Mouse (Mus musculus) lung, embryonic 16.5 days (tissue): Measurements from ENCODE around the gene Tbc1d30. TPM values are rescaled to one million over a fixed set of nuclear protein-coding genes. Genes with fewer than 3 reads are reported as not detected.
A peak's percentile ranks its signal among the peaks of the same experiment; 100 is the strongest.

ENCODE experiments used
- ATAC-seq: fragments of 200-750 bp; cut with Nextera tagmentation; 2 replicates; pipeline ENCODE4 v1.8.0; 2017; ENCODE audit warnings: low read depth, mild to moderate bottlenecking, moderate library complexity
- H3K27ac ChIP-seq: fragments of 300-500 bp; sonication (generic); 2 replicates; pipeline ENCODE4 v1.5.1; 2014; ENCODE audit warnings: mild to moderate bottlenecking, control low read depth, low read length
- H3K27me3 ChIP-seq: fragments of 300-500 bp; sonication (generic); 2 replicates; pipeline ENCODE4 v1.6.1; 2014; ENCODE audit warnings: low read depth, low read length, mixed read lengths; ENCODE audit not compliant: control insufficient read depth, insufficient read depth
- H3K36me3 ChIP-seq: fragments of 300-500 bp; sonication (generic); 2 replicates; pipeline ENCODE4 v1.6.1; 2014; ENCODE audit warnings: low read length; ENCODE audit not compliant: control insufficient read depth, insufficient read depth
- H3K4me1 ChIP-seq: fragments of 300-500 bp; sonication (generic); replicated peaks from 2 replicates; pipeline ENCODE4 v1.6.1; 2014; ENCODE audit warnings: low read length, mixed read lengths; ENCODE audit not compliant: control insufficient read depth, insufficient read depth
- H3K4me2 ChIP-seq: fragments of 300-500 bp; sonication (generic); 2 replicates; pipeline ENCODE4 v1.6.1; 2014; ENCODE audit warnings: low read depth, low read length, control low read depth
- H3K4me3 ChIP-seq: fragments of 300-500 bp; sonication (generic); 2 replicates; pipeline ENCODE4 v1.5.1; 2014; ENCODE audit warnings: mild to moderate bottlenecking, low read length, control low read depth
- H3K9ac ChIP-seq: fragments of 300-500 bp; sonication (generic); 2 replicates; pipeline ENCODE4 v1.6.1; 2014; ENCODE audit warnings: low read length, control low read depth
- H3K9me3 ChIP-seq: fragments of 300-500 bp; sonication (generic); 2 replicates; pipeline ENCODE4 v1.6.1; 2016; ENCODE audit warnings: low read length; ENCODE audit not compliant: control insufficient read depth
- WGBS: fragments of 180-500 bp; shearing (Covaris S2); extraction: QIAGEN DNeasy Blood & Tissue Kit; methylation state at CpG from one replicate; pipeline ENCODE4 v1.1.7; 2014; 5-methylcytosine and 5-hydroxymethylcytosine counted together
- polyA plus RNA-seq: library from polyadenylated mRNA; unstranded; fragments of >200 nt; fragmentation: Nextera tagmentation; extraction: Ambion mirVana; gene quantifications from 2 replicates; pipeline ENCODE4 v1.2.1, GENCODE M21; 2015

Tbc1d30 gene
- polyA plus RNA-seq, 1 experiment from 2014 or later, result 2.8 TPM

- Histone ChIP-seq H3K4me3 (no peak overlapping the region), H3K36me3 (peaks cover 31% of the 10 kb centered on the region), H3K9me3 (no peaks in the 10 kb centered on the region), H3K9ac (no peak overlapping the region), H3K27ac (no peak overlapping the region), H3K4me1 (peaks cover 8% of the 10 kb centered on the region), H3K27me3 (no peaks in the 10 kb centered on the region), H3K4me2 (no peak overlapping the region)
- WGBS, result 86% methylated on average over 13 of the region's 13 CpGs
- no peak for ATAC-seq
Observed at GRCm38 (mm10) chr10:121384710-121385109, 33.6 kb upstream of the Tbc1d30 start.

DNA sequence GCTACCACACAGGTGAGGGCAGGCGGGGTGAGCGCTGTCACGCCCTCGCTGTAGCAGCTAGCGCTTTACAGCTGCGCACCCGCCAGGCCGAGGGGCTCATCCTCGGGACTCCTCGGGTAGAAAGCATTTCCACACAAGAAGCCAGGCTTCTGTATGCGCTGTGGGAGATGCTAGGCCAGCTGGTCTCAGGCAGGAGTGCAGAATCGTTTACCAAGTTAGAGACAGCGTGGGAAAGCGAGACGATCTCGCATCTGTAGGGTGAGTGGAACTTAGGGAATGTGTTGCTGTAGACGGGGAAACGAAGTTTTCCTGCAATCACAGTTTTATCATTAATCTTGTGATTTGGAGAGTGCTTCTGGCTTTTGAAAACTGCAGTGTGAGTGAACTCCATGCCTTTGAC is 30.2 kb upstream of the Tbc1d30 start:
- peaks cover 4% of the 10 kb centered on the region for H3K4me1 ChIP-seq
- no peak overlapping the region for H3K27ac ChIP-seq
- 78% methylated on average over 18 of the region's 18 CpGs for WGBS
- no peak overlapping the region for H3K9ac ChIP-seq
- no peaks in the 10 kb centered on the region for H3K27me3 ChIP-seq
- H3K9me3 ChIP-seq, result 0 out of 2 replicates have a peak, but pooled peaks cover 2% of the 10 kb centered on the region
- no peak overlapping the region for H3K4me2 ChIP-seq
- H3K36me3 ChIP-seq, result peaks cover 40% of the 10 kb centered on the region
- 0 out of 2 replicates have a peak, but pooled peaks have one; percentile 16 for ATAC-seq
- no peak overlapping the region for H3K4me3 ChIP-seq

- ATAC-seq, result no peak
- Histone ChIP-seq H3K4me3 (no peak overlapping the region), H3K4me2 (no peak overlapping the region), H3K36me3 (peaks cover 36% of the 10 kb centered on the region), H3K27ac (no peak overlapping the region), H3K27me3 (no peaks in the 10 kb centered on the region), H3K4me1 (no peaks in the 10 kb centered on the region; the same call in 1 of the 2 replicates), H3K9me3 (0 out of 2 replicates have a peak, but pooled peaks cover 2% of the 10 kb centered on the region), H3K9ac (no peak overlapping the region)
- WGBS, result 99% methylated on average over 3 of the region's 3 CpGs
Observed at GRCm38 (mm10) chr10:121379387-121379786, 28.3 kb upstream of the Tbc1d30 start.

- no peak for ATAC-seq
Observed at GRCm38 (mm10) chr10:121376530-121377271, 25.6 kb upstream of the Tbc1d30 start.

DNA sequence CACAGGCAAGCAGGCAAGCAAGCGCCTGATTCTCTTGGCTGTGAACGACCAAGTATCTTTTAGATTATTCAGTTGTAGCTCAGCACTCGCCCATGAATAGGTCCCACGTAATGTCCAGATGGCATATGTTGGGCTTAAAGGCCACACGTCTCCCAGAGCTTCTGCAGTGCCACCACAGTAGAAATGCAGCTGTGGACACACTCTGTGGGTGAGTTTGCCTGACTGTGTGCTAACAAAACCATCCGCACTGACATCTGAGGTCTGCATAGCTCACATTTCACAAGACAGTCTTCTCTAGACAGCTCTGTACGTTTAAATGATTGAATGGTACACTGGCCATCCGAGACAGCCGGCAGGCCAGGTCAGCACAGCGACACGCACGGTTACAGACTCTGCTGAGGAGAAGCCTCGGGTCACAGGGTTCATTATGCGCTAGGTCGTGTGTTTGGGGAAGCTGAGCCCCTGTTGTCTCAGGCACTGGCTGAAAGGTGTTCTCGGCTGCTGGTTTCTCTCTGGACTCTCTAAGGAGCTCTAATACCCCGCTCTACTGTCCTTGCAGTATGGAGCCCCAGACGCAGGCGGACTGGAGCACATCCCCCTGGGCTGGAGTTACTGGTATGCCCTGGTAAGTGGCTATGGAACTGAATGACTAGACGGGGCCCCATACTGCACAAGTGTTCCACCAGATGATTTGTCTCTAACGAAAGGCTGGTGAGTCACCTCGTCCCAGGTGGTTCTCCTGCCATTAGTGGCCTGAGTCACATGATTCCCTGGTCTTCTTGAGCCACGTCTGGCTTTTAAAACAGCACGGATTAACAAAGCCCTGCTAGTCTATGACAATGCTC is 24.8 kb upstream of the Tbc1d30 start:
- WGBS, result 72% methylated on average over 24 of the region's 24 CpGs
- H3K27ac ChIP-seq, result no peak overlapping the region
- H3K4me2 ChIP-seq, result no peak overlapping the region
- 0 out of 2 replicates have a peak, but pooled peaks cover 2% of the 10 kb centered on the region for H3K9me3 ChIP-seq
- H3K27me3 ChIP-seq, result no peaks in the 10 kb centered on the region
- no peak overlapping the region for H3K4me3 ChIP-seq
- no peak overlapping the region for H3K9ac ChIP-seq
- H3K36me3 ChIP-seq, result peaks cover 25% of the 10 kb centered on the region
- H3K4me1 ChIP-seq, result no peaks in the 10 kb centered on the region; the same call in 1 of the 2 replicates
- ATAC-seq, result no peak

More at GRCm38 (mm10) chr10:121376530-121377271, 25.6 kb upstream of the Tbc1d30 start:
- Histone ChIP-seq H3K36me3 (peaks cover 32% of the 10 kb centered on the region), H3K4me2 (no peak overlapping the region), H3K27ac (no peak overlapping the region), H3K4me1 (no peaks in the 10 kb centered on the region; the same call in 1 of the 2 replicates), H3K9me3 (0 out of 2 replicates have a peak, but pooled peaks cover 2% of the 10 kb centered on the region), H3K4me3 (no peak overlapping the region), H3K9ac (no peak overlapping the region), H3K27me3 (no peaks in the 10 kb centered on the region)
- WGBS, result 76% methylated on average over 24 of the region's 24 CpGs

- no peaks in the 10 kb centered on the region; the same call in 1 of the 2 replicates for H3K4me1 ChIP-seq
- 77% methylated on average over 17 of the region's 17 CpGs for WGBS
- H3K9me3 ChIP-seq, result 0 out of 2 replicates have a peak, but pooled peaks cover 2% of the 10 kb centered on the region
- ATAC-seq, result peak; percentile 51
- H3K27me3 ChIP-seq, result no peaks in the 10 kb centered on the region
- H3K4me3 ChIP-seq, result no peak overlapping the region
- H3K27ac ChIP-seq, result no peak overlapping the region
- peaks cover 24% of the 10 kb centered on the region for H3K36me3 ChIP-seq
- H3K4me2 ChIP-seq, result no peak overlapping the region
- no peak overlapping the region for H3K9ac ChIP-seq
Observed at GRCm38 (mm10) chr10:121374693-121375620, 23.9 kb upstream of the Tbc1d30 start.

DNA sequence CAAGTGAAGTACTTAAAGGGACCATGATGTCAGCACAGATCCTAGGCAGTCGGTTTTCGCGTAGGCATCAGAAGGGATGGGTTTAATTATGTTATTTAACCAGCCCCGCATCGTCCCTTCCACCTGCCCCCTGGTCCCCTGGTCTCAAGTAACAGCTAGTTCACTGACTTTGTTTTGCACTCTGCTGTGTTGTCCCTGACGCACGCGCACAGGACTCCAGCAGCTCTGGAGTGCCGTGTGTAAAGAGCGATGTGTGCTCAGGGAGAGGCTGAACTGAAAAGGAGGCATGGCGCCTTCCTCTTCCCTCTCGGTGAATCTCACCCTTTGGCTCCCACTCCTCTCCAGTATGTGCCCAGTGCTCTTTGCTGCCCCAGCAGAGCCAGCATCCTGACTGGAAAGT is 22.9 kb upstream of the Tbc1d30 start:
- Histone ChIP-seq H3K36me3 (peaks cover 15% of the 10 kb centered on the region), H3K4me1 (no peaks in the 10 kb centered on the region; the same call in 1 of the 2 replicates), H3K4me3 (no peak overlapping the region), H3K27me3 (no peaks in the 10 kb centered on the region), H3K9me3 (no peaks in the 10 kb centered on the region), H3K4me2 (no peak overlapping the region), H3K9ac (no peak overlapping the region), H3K27ac (no peak overlapping the region)
- ATAC-seq, result no peak
- 72% methylated on average over 12 of the region's 12 CpGs for WGBS

DNA sequence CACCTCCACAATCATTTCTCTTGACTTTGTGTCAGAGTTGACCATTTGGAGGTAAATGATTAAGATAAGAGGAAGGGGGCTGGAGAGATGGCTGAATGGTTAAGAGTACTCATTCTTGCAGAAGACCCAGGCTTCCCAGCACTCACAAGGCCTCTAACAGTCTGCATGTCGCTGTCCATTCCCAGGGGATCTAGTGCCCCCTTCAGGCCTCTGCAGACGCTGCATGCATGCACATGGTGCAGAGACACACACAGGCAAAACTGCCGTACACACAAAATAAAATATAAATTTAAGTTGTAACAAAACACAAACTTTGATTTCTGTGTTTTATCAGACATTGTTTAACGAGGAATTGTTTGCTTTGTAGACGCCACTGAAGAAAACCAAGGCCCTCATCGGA is 19.7 kb upstream of the Tbc1d30 start:
- Histone ChIP-seq H3K4me1 (peaks cover 6% of the 10 kb centered on the region), H3K9ac (no peak overlapping the region), H3K36me3 (peaks cover 3% of the 10 kb centered on the region; the same call in 1 of the 2 replicates), H3K4me3 (no peak overlapping the region), H3K27me3 (no peaks in the 10 kb centered on the region), H3K9me3 (no peaks in the 10 kb centered on the region), H3K27ac (no peak overlapping the region), H3K4me2 (no peak overlapping the region)
- no peak for ATAC-seq
- 91% methylated on average over 6 of the region's 6 CpGs for whole genome bisulfite sequencing
